Mouse (Mus musculus) heart, postnatal 25 days (tissue): ENCODE results near the gene Gm12216. TPM values are rescaled to one million over a fixed set of nuclear protein-coding genes. Genes with fewer than 3 reads are reported as not detected.

Experiments
- microRNA-seq: library from miRNA; unstranded; fragments of <30 nt; microRNA quantifications from one replicate; pipeline ENCODE4 v1.2.0, GENCODE M21; 2022
- total RNA-seq, 2 experiments: library from RNA; stranded (reverse); gene quantifications; 2 replicates each; pipeline ENCODE4 v1.2.3; 2021

Gm12216 gene
- total RNA-seq, 2 experiments from 2014 or later: 1.3 to 1.7 TPM

Small RNA genes within 50 kb of the gene (microRNA-seq; reads per million reads assigned to microRNA genes)
- not detected for gene Mir7671

Other genes with a start within 250 kb of the Gm12216 start
- not detected for gene Il4, start 240.6 kb downstream of the Gm12216 start, total RNA-seq
- not detected for gene Il13, start 224.6 kb downstream of the Gm12216 start, total RNA-seq
- 1 to 10 TPM; 6.3 to 6.7 TPM for gene Rad50, start 151.9 kb downstream of the Gm12216 start, total RNA-seq
- not detected for gene Il5, start 138.5 kb downstream of the Gm12216 start, total RNA-seq
- 10 to 100 TPM; 13.7 to 21.1 TPM for gene Irf1, start 89.2 kb downstream of the Gm12216 start, total RNA-seq
- gene Gm17334, start 86.1 kb downstream of the Gm12216 start, total RNA-seq: under 1 TPM in 1 of 2 experiments, not detected in 1; 0.31 TPM
- 10 to 100 TPM; 21.9 to 25.9 TPM for gene Slc22a5, start 32.4 kb upstream of the Gm12216 start, total RNA-seq
- gene Slc22a21, start 121.1 kb upstream of the Gm12216 start, total RNA-seq: 1 to 10 TPM; 1.5 to 1.9 TPM
- 1 to 10 TPM; 5.0 to 5.7 TPM for gene Slc22a4, start 168.8 kb upstream of the Gm12216 start, total RNA-seq
- 10 to 100 TPM; 34.4 to 42.1 TPM for gene Pdlim4, start 209.8 kb upstream of the Gm12216 start, total RNA-seq
- 10 to 100 TPM; 56.6 to 61.7 TPM for gene P4ha2, start 240.8 kb upstream of the Gm12216 start, total RNA-seq